Mouse (Mus musculus): ENCODE data around the gene Tex38.

- TF ChIP-seq CTCF (IDR thresholded peaks at IDR 0.05; ENCODE audit: low read depth) (no peak), EP300 (IDR thresholded peaks at IDR 0.05; ENCODE audit: low read depth) (no peak)
These were observed 38.2 kb downstream of the Tex38 start for GRCm38 (mm10) chr4:115742658-115743057.

Measured in heart, postnatal 0 days (tissue).